Mouse (Mus musculus) liver, embryonic 14.5 days (tissue): ENCODE results near the gene Med14. TPM values are rescaled to one million over a fixed set of nuclear protein-coding genes. Genes with fewer than 3 reads are reported as not detected.

Experiments
- ATAC-seq: fragments of 200-750 bp; cut with Nextera tagmentation; 2 replicates; pipeline ENCODE4 v1.8.0; 2017; ENCODE audit warnings: moderate number of reproducible peaks, mild to moderate bottlenecking, moderate library complexity; ENCODE audit not compliant: insufficient read depth
- DNase-seq, 3 experiments: peaks; one replicate each; pipeline ENCODE4 v3.0.0-alpha.2; 2012 to 2013; ENCODE audit warnings: low read depth in 3 of 3, low spot score in 3 of 3
- H3K27ac ChIP-seq: fragments of 300-500 bp; sonication (generic); 2 replicates; pipeline ENCODE4 v1.5.1; 2014; ENCODE audit warnings: moderate library complexity, mild to moderate bottlenecking, control low read depth, inconsistent platforms
- H3K27me3 ChIP-seq: fragments of 300-500 bp; sonication (generic); 2 replicates; pipeline ENCODE4 v1.6.1; 2014; ENCODE audit warnings: mild to moderate bottlenecking, low read length, moderate library complexity; ENCODE audit not compliant: control insufficient read depth, insufficient read depth
- H3K36me3 ChIP-seq: fragments of 300-500 bp; sonication (generic); replicated peaks from 2 replicates; pipeline ENCODE4 v1.6.1; 2014; ENCODE audit warnings: low read depth; ENCODE audit not compliant: control insufficient read depth, insufficient read depth
- H3K4me1 ChIP-seq, 2 experiments: fragments of 200-500 bp in 1 of 2; fragments of 300-500 bp in 1 of 2; sonication (generic) in 1 of 2; replicated peaks; 2 replicates each; pipeline ENCODE4 v1.6.1; 2012 to 2014; ENCODE audit warnings: antibody characterized with exemption in 1 of 2, inconsistent platforms in 1 of 2, low read length in 1 of 2; ENCODE audit not compliant: control insufficient read depth in 2 of 2, insufficient read depth in 2 of 2
- H3K4me2 ChIP-seq: fragments of 300-500 bp; sonication (generic); 2 replicates; pipeline ENCODE4 v1.6.1; 2014; ENCODE audit warnings: low read depth, mild to moderate bottlenecking, control low read depth, moderate library complexity
- H3K4me3 ChIP-seq, 2 experiments: fragments of 200-500 bp in 1 of 2; fragments of 300-500 bp in 1 of 2; sonication (generic) in 1 of 2; 2 replicates each; pipeline ENCODE4 v1.5.1; 2012 to 2014; ENCODE audit warnings: low read depth in 2 of 2, low read length in 2 of 2, mild to moderate bottlenecking in 2 of 2, control low read depth in 1 of 2, inconsistent platforms in 1 of 2, moderate library complexity in 1 of 2; ENCODE audit not compliant: insufficient read depth in 1 of 2
- H3K9ac ChIP-seq: fragments of 300-500 bp; sonication (generic); replicated peaks from 2 replicates; pipeline ENCODE4 v1.6.1; 2014; ENCODE audit warnings: mild to moderate bottlenecking, control low read depth, moderate library complexity
- H3K9me3 ChIP-seq: fragments of 300-500 bp; sonication (generic); 2 replicates; pipeline ENCODE4 v1.6.1; 2016; ENCODE audit warnings: low read length, mixed read lengths; ENCODE audit not compliant: control insufficient read depth
- CTCF ChIP-seq: IDR thresholded peaks from 2 replicates; pipeline ENCODE4 v1.5.1; 2016; ENCODE audit warnings: antibody characterized with exemption, low read depth, control low read depth
- EP300 ChIP-seq: IDR thresholded peaks from 2 replicates; pipeline ENCODE4 v1.6.1; 2016; ENCODE audit warnings: antibody characterized with exemption, low read depth
- WGBS: fragments of 180-500 bp; shearing (Covaris S2); extraction: QIAGEN DNeasy Blood & Tissue Kit; methylation state at CpG from one replicate; pipeline ENCODE4 v1.1.7; 2014; ENCODE audit not compliant: insufficient replicate concordance; 5-methylcytosine and 5-hydroxymethylcytosine counted together
- polyA plus RNA-seq, 2 experiments: library from polyadenylated mRNA; depleted of rRNA in 1 of 2; stranded (reverse) in 1 of 2; unstranded in 1 of 2; fragments of >200 nt; fragmentation: Nextera tagmentation in 1 of 2; extraction: Ambion mirVana in 1 of 2; gene quantifications; 2 replicates each; pipeline versions ENCODE4 v1.2.1 to v1.2.3; 2012 to 2014

The Med14 gene
- polyA plus RNA-seq (2012; rRNA removed) (7.6 and 7.7 TPM in 2 replicates), polyA plus RNA-seq (2014; fragmentation: Nextera tagmentation; extraction: Ambion mirVana) (7.5 and 8.3 TPM in 2 replicates)

GRCm38 (mm10) chrX:12761626-12762333 is at the start of gene Med14:
Gene Med14, minus strand, starts transcription at chrX:12762073.
- Histone ChIP-seq H3K27me3 (no peaks in the 10 kb centered on the region), H3K4me2 (peak within 1 kb of the TSS; percentile 82), H3K9ac (peak within 1 kb of the TSS; percentile 86), H3K27ac (peak within 1 kb of the TSS; percentile 76), H3K9me3 (no peaks in the 10 kb centered on the region), H3K4me1 (peaks cover 7% of the 10 kb centered on the region in 2 experiments), H3K36me3 (no peaks in the 10 kb centered on the region), H3K4me3 (peak within 1 kb of the TSS; percentile 71 to 99)
- ATAC-seq = peak; percentile 95
- TF ChIP-seq CTCF = peak; percentile 8; the same call in 1 of the 2 replicates
- no peak for TF ChIP-seq EP300
- DNase-seq = peak; percentile 66 to 69 (median 67)
- WGBS = 4% methylated on average over 61 of the region's 79 CpGs

GRCm38 (mm10) chrX:12800559-12800958 is 38.7 kb upstream of the Med14 start:
- Histone ChIP-seq H3K27me3 (no peaks in the 10 kb centered on the region), H3K9ac (no peak overlapping the region), H3K27ac (no peak overlapping the region), H3K36me3 (no peaks in the 10 kb centered on the region), H3K4me2 (no peak overlapping the region), H3K4me1 (no peaks in the 10 kb centered on the region), H3K4me3 (no peak overlapping the region), H3K9me3 (no peaks in the 10 kb centered on the region)
- WGBS = 46% methylated on average over 4 of the region's 4 CpGs
- TF ChIP-seq EP300 (no peak), CTCF (no peak)
- DNase-seq = no peak
- ATAC-seq = no peak

- Histone ChIP-seq H3K4me2 (no peak overlapping the region), H3K4me3 (no peak overlapping the region), H3K9ac (no peak overlapping the region), H3K36me3 (no peaks in the 10 kb centered on the region), H3K9me3 (no peaks in the 10 kb centered on the region), H3K27me3 (no peaks in the 10 kb centered on the region), H3K27ac (no peak overlapping the region), H3K4me1 (no peaks in the 10 kb centered on the region)
- DNase-seq (no peak), ATAC-seq (no peak)
- WGBS = 15% methylated on average over 2 of the region's 2 CpGs
- no peak for TF ChIP-seq EP300
- TF ChIP-seq CTCF = peak; percentile 39; the same call in 1 of the 2 replicates
These were observed 33.0 kb upstream of the Med14 start for GRCm38 (mm10) chrX:12794842-12795241.

- no peak overlapping the region for H3K9ac ChIP-seq
- no peaks in the 10 kb centered on the region for H3K27me3 ChIP-seq
- no peak for ATAC-seq
- no peaks in the 10 kb centered on the region for H3K36me3 ChIP-seq
- no peak overlapping the region for H3K4me2 ChIP-seq
- DNase-seq = no peak
- H3K27ac ChIP-seq = no peak overlapping the region
- H3K4me3 ChIP-seq = no peak overlapping the region
- WGBS = 49% methylated on average over 4 of the region's 4 CpGs
- TF ChIP-seq CTCF (no peak), EP300 (no peak)
- H3K9me3 ChIP-seq = no peaks in the 10 kb centered on the region
- H3K4me1 ChIP-seq = no peaks in the 10 kb centered on the region
These were observed 29.9 kb upstream of the Med14 start for GRCm38 (mm10) chrX:12791674-12792340.

GRCm38 (mm10) chrX:12773236-12773635 is 11.4 kb upstream of the Med14 start:
- ATAC-seq = no peak
- WGBS = 51% methylated on average over 3 of the region's 3 CpGs

More at GRCm38 (mm10) chrX:12773236-12773635, 11.4 kb upstream of the Med14 start:
- Histone ChIP-seq H3K27ac (no peak overlapping the region), H3K36me3 (no peaks in the 10 kb centered on the region), H3K4me2 (no peak overlapping the region), H3K27me3 (no peaks in the 10 kb centered on the region), H3K9me3 (no peaks in the 10 kb centered on the region), H3K9ac (no peak overlapping the region), H3K4me1 (no peaks in the 10 kb centered on the region), H3K4me3 (no peak overlapping the region)
- TF ChIP-seq EP300 (no peak), CTCF (no peak)
- DNase-seq = no peak
